Mouse (Mus musculus) liver, embryonic 16.5 days (tissue): ENCODE data around the gene Inpp5f. TPM values are rescaled to one million over a fixed set of nuclear protein-coding genes. Genes with fewer than 3 reads are reported as not detected.

Experiments used
- ATAC-seq: fragments of 200-750 bp; cut with Nextera tagmentation; 2 replicates; pipeline ENCODE4 v1.8.0; 2017; ENCODE audit warnings: low read depth, mild to moderate bottlenecking, moderate number of reproducible peaks, moderate library complexity
- H3K27ac ChIP-seq: fragments of 300-500 bp; sonication (generic); 2 replicates; pipeline ENCODE4 v1.5.1; 2014; ENCODE audit warnings: mild to moderate bottlenecking, low read length
- H3K27me3 ChIP-seq: fragments of 300-500 bp; sonication (generic); 2 replicates; pipeline ENCODE4 v1.6.1; 2014; ENCODE audit warnings: low read depth, low read length, mixed read lengths; ENCODE audit not compliant: control insufficient read depth, insufficient read depth
- H3K36me3 ChIP-seq: fragments of 300-500 bp; sonication (generic); 2 replicates; pipeline ENCODE4 v1.6.1; 2014; ENCODE audit warnings: mild to moderate bottlenecking; ENCODE audit not compliant: control insufficient read depth, insufficient read depth
- H3K4me1 ChIP-seq: fragments of 300-500 bp; sonication (generic); 2 replicates; pipeline ENCODE4 v1.6.1; 2014; ENCODE audit warnings: low read depth, low read length, mixed read lengths; ENCODE audit not compliant: control insufficient read depth
- H3K4me2 ChIP-seq: fragments of 300-500 bp; sonication (generic); 2 replicates; pipeline ENCODE4 v1.6.1; 2014; ENCODE audit warnings: low read depth, low read length, mixed read lengths
- H3K4me3 ChIP-seq: fragments of 300-500 bp; sonication (generic); 2 replicates; pipeline ENCODE4 v1.5.1; 2014; ENCODE audit warnings: low read depth, mild to moderate bottlenecking, low read length
- H3K9ac ChIP-seq: fragments of 300-500 bp; sonication (generic); 2 replicates; pipeline ENCODE4 v1.6.1; 2014; ENCODE audit warnings: low read depth, low read length
- H3K9me3 ChIP-seq: fragments of 300-500 bp; sonication (generic); replicated peaks from 2 replicates; pipeline ENCODE4 v1.6.1; 2016; ENCODE audit warnings: low read length; ENCODE audit not compliant: control insufficient read depth
- WGBS: fragments of 180-500 bp; shearing (Covaris S2); extraction: QIAGEN DNeasy Blood & Tissue Kit; methylation state at CpG from one replicate; pipeline ENCODE4 v1.1.7; 2014; ENCODE audit not compliant: insufficient replicate concordance; 5-methylcytosine and 5-hydroxymethylcytosine counted together
- polyA plus RNA-seq: library from polyadenylated mRNA; unstranded; fragments of >200 nt; fragmentation: Nextera tagmentation; extraction: Ambion mirVana; gene quantifications from 2 replicates; pipeline ENCODE4 v1.2.1, GENCODE M21; 2015

The Inpp5f gene
- polyA plus RNA-seq, 1 experiment from 2014 or later: 6.5 TPM

GRCm38 (mm10) chr7:128626601-128627000 lies 15.5 kb downstream of the Inpp5f start:
- Histone ChIP-seq H3K4me3 (no peak overlapping the region), H3K27ac (no peak overlapping the region), H3K4me1 (peaks cover 2% of the 10 kb centered on the region; the same call in 1 of the 2 replicates), H3K27me3 (no peaks in the 10 kb centered on the region), H3K4me2 (no peak overlapping the region), H3K9me3 (no peaks in the 10 kb centered on the region), H3K36me3 (no peaks in the 10 kb centered on the region), H3K9ac (no peak overlapping the region)
- WGBS: 44% methylated on average over 5 of the region's 5 CpGs
- no peak for ATAC-seq

- H3K36me3 ChIP-seq: no peaks in the 10 kb centered on the region
- no peak for ATAC-seq
- no peak overlapping the region for H3K4me2 ChIP-seq
- no peak overlapping the region for H3K4me3 ChIP-seq
- H3K9ac ChIP-seq: no peak overlapping the region
- H3K4me1 ChIP-seq: peaks cover 2% of the 10 kb centered on the region; the same call in 1 of the 2 replicates
- H3K27ac ChIP-seq: no peak overlapping the region
- 63% methylated on average over 2 of the region's 2 CpGs for WGBS
- no peaks in the 10 kb centered on the region for H3K27me3 ChIP-seq
- no peaks in the 10 kb centered on the region for H3K9me3 ChIP-seq
Observed at GRCm38 (mm10) chr7:128627251-128627650, 16.1 kb downstream of the Inpp5f start.

- Histone ChIP-seq H3K9me3 (no peaks in the 10 kb centered on the region), H3K27me3 (no peaks in the 10 kb centered on the region), H3K4me3 (no peak overlapping the region), H3K36me3 (no peaks in the 10 kb centered on the region), H3K4me1 (peaks cover 2% of the 10 kb centered on the region; the same call in 1 of the 2 replicates), H3K4me2 (no peak overlapping the region), H3K27ac (no peak overlapping the region), H3K9ac (no peak overlapping the region)
- WGBS: 61% methylated on average over 1 of the region's 1 CpGs
- ATAC-seq: no peak
Observed at GRCm38 (mm10) chr7:128627723-128628122, 16.6 kb downstream of the Inpp5f start.

- 24% methylated on average over 4 of the region's 4 CpGs for WGBS
- Histone ChIP-seq H3K9ac (no peak overlapping the region), H3K9me3 (no peaks in the 10 kb centered on the region), H3K4me3 (no peak overlapping the region), H3K27me3 (no peaks in the 10 kb centered on the region), H3K4me2 (no peak overlapping the region), H3K36me3 (no peaks in the 10 kb centered on the region), H3K4me1 (peaks cover 2% of the 10 kb centered on the region; the same call in 1 of the 2 replicates), H3K27ac (no peak overlapping the region)
- no peak for ATAC-seq
Observed at GRCm38 (mm10) chr7:128633156-128633555, 22.0 kb downstream of the Inpp5f start.

GRCm38 (mm10) chr7:128639925-128640485 lies 28.9 kb downstream of the Inpp5f start:
- ATAC-seq: no peak
- Histone ChIP-seq H3K4me3 (no peak overlapping the region), H3K9me3 (no peaks in the 10 kb centered on the region), H3K36me3 (no peaks in the 10 kb centered on the region), H3K9ac (no peak overlapping the region), H3K27ac (no peak overlapping the region), H3K4me1 (no peaks in the 10 kb centered on the region), H3K4me2 (no peak overlapping the region), H3K27me3 (no peaks in the 10 kb centered on the region)
- whole genome bisulfite sequencing: 63% methylated on average over 5 of the region's 5 CpGs

- H3K27me3 ChIP-seq: no peaks in the 10 kb centered on the region
- H3K4me1 ChIP-seq: no peaks in the 10 kb centered on the region
- H3K4me3 ChIP-seq: no peak overlapping the region
- H3K9me3 ChIP-seq: no peaks in the 10 kb centered on the region
- ATAC-seq: no peak
- H3K27ac ChIP-seq: no peak overlapping the region
- H3K4me2 ChIP-seq: no peak overlapping the region
- no peak overlapping the region for H3K9ac ChIP-seq
- WGBS: 72% methylated on average over 7 of the region's 7 CpGs
- H3K36me3 ChIP-seq: no peaks in the 10 kb centered on the region
Observed at GRCm38 (mm10) chr7:128641571-128641970, 30.4 kb downstream of the Inpp5f start.

- Histone ChIP-seq H3K9me3 (no peaks in the 10 kb centered on the region), H3K4me1 (no peaks in the 10 kb centered on the region), H3K27me3 (no peaks in the 10 kb centered on the region), H3K9ac (no peak overlapping the region), H3K36me3 (no peaks in the 10 kb centered on the region), H3K27ac (no peak overlapping the region), H3K4me3 (no peak overlapping the region), H3K4me2 (no peak overlapping the region)
- 61% methylated on average over 5 of the region's 5 CpGs for WGBS
- no peak for ATAC-seq
Observed at GRCm38 (mm10) chr7:128642386-128642785, 31.3 kb downstream of the Inpp5f start.

- Histone ChIP-seq H3K9ac (no peak overlapping the region), H3K4me2 (no peak overlapping the region), H3K4me1 (0 out of 2 replicates have a peak, but pooled peaks cover 3% of the 10 kb centered on the region), H3K4me3 (no peak overlapping the region), H3K9me3 (no peaks in the 10 kb centered on the region), H3K36me3 (no peaks in the 10 kb centered on the region), H3K27ac (no peak overlapping the region), H3K27me3 (no peaks in the 10 kb centered on the region)
- no peak for ATAC-seq
- 61% methylated on average over 1 of the region's 1 CpGs for WGBS
Observed at GRCm38 (mm10) chr7:128656970-128657369, 45.8 kb downstream of the Inpp5f start.

GRCm38 (mm10) chr7:128663906-128664305 lies 52.8 kb downstream of the Inpp5f start:
- Histone ChIP-seq H3K4me1 (peaks cover 11% of the 10 kb centered on the region), H3K9ac (no peak overlapping the region), H3K4me3 (no peak overlapping the region), H3K36me3 (peaks cover 5% of the 10 kb centered on the region), H3K27ac (no peak overlapping the region), H3K4me2 (no peak overlapping the region), H3K9me3 (no peaks in the 10 kb centered on the region), H3K27me3 (no peaks in the 10 kb centered on the region)
- ATAC-seq: no peak
- 75% methylated on average over 8 of the region's 8 CpGs for WGBS
